Comparison of ENCODE assay signal across 19 mouse cellular contexts in the genomic region with DNA sequence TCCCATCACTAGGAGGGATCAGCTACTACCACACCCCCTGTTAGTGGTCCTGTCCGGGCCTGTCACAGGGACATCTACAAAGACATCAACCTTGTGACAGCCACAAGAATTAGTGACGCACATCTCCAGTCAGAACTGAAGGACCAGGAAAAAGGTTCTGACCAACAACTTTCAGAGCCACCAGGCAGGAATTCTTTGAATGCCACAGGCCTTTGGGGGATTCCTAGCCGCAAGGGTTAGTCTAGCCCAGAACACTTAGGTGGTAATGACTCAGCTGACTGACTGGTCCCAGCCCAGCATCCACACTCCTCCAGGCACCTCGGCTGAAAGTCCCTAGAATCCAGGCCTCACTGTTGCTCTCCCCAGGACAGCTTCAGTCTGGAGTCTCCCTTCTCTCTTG.
DNase-seq lines count a peak whose midpoint lies in the region; TF ChIP-seq lines count a peak whose summit lies in the region.
"Had no signal": no experiment of that assay in that cellular context is flagged by ENCODE, and none has a peak within 500 bp of the region (broad histone marks: within the 10 kb centered on the region; RNA-seq: fewer than 3 reads in every experiment).

No protein-coding gene starts in this region.

- no peak overlapping the region for H3K4me3 ChIP-seq in myocyte
- H3K4me3 ChIP-seq: embryonic facial prominence, embryonic 10.5 days; erythroblast, embryonic 14.5 days; forebrain, embryonic 12.5 days; intestine, embryonic 15.5 days had no signal

- no peak overlapping the region for H3ac ChIP-seq in myocyte (ENCODE audit: control insufficient read depth, insufficient read length)

- no peaks in the 10 kb centered on the region for H3K79me2 ChIP-seq in myocyte (ENCODE audit: control insufficient read depth, insufficient read depth)

- no peak for TF ChIP-seq POLR2A in myocyte (IDR thresholded peaks at IDR 0.05; ENCODE audit: insufficient read length, low read depth)

- intact Hi-C loops in gastrocnemius, postnatal 14 days (cut with DNase I; ENCODE audit: low total_unique reads), result no loop called here

- peak; percentile 1 for DNase-seq in gastrocnemius, postnatal 14 days
- DNase-seq in gastrocnemius, postnatal 25 days, result no peak
- DNase-seq in lung, postnatal 36 days, result peak; percentile 44
- DNase-seq in lung, postnatal 4 days, result no peak
- peak; percentile 76 for DNase-seq in NIH3T3 (ENCODE audit: low read depth)
- no peak for DNase-seq in left cerebral cortex, adult 11 months (ENCODE audit: low spot score)
- DNase-seq in cerebellum, postnatal 25 days, result no peak
- DNase-seq: adrenal gland, postnatal 14 days; cerebellum, adult 11-12 months; cerebellum, adult 9-10 months; gastrocnemius, postnatal 10 days; heart, postnatal 10 days; heart, postnatal 4 days had no signal

- H3K36me3 ChIP-seq in myocyte (ENCODE audit: control insufficient read depth, insufficient read depth), result no peaks in the 10 kb centered on the region
- H3K36me3 ChIP-seq: embryonic facial prominence, embryonic 10.5 days; forebrain, embryonic 12.5 days; intestine, embryonic 15.5 days had no signal

- H3K4me2 ChIP-seq in myocyte (ENCODE audit: low read depth), result peak overlapping the region; percentile 0
- H3K4me2 ChIP-seq: forebrain, embryonic 12.5 days; hindbrain, embryonic 14.5 days; intestine, embryonic 15.5 days had no signal

- no peaks in the 10 kb centered on the region for H3K27me3 ChIP-seq in myocyte (ENCODE audit: control insufficient read depth, insufficient read depth, insufficient read length)
- H3K27me3 ChIP-seq: forebrain, embryonic 12.5 days; intestine, embryonic 15.5 days had no signal

TF ChIP-seq in myocyte, 11 proteins besides CTCF, POLR2A, EP300 and RAD21:
- TF ChIP-seq MYOG (IDR thresholded peaks at IDR 0.05; ENCODE audit: control insufficient read depth in 1 of 3, insufficient read depth in 1 of 3, insufficient read length in 2 of 3, low read depth in 2 of 3), result no peak
- no peak for TF ChIP-seq POLR2AphosphoS2 (IDR thresholded peaks at IDR 0.05; ENCODE audit: insufficient read length, low read depth)
- no peak for TF ChIP-seq TCF12 (IDR thresholded peaks at IDR 0.05; ENCODE audit: insufficient read depth, poor library complexity, severe bottlenecking)
- TF ChIP-seq CEBPB (IDR thresholded peaks at IDR 0.05; ENCODE audit: insufficient read depth, poor library complexity, severe bottlenecking), result no peak
- no peak for TF ChIP-seq MYOD1 (IDR thresholded peaks at IDR 0.05; ENCODE audit: control insufficient read depth in 1 of 3, insufficient read length in 2 of 3, low read depth in 2 of 3)
- TF ChIP-seq SRF (IDR thresholded peaks at IDR 0.05; ENCODE audit: control insufficient read depth, insufficient read length, low read depth), result no peak
- TF ChIP-seq E2F4 (IDR thresholded peaks at IDR 0.05; ENCODE audit: insufficient read depth), result no peak
- TF ChIP-seq TCF3 (IDR thresholded peaks at IDR 0.05; ENCODE audit: insufficient read length, low read depth), result no peak
- TF ChIP-seq USF1 (IDR thresholded peaks at IDR 0.05; ENCODE audit: low read depth), result no peak
- TF ChIP-seq REST (IDR thresholded peaks at IDR 0.05; ENCODE audit: insufficient read depth, insufficient read length), result no peak
- TF ChIP-seq MAX (IDR thresholded peaks at IDR 0.05; ENCODE audit: low read depth), result no peak

Comparison
In these comparisons a context has a peak if more than half of its experiments do, and no peak if none do; other contexts are left out.
1. DNase-seq: peak in gastrocnemius, postnatal 14 days (single experiment), lung, postnatal 36 days (single experiment) and NIH3T3 (single experiment); none in gastrocnemius, postnatal 25 days (single experiment), lung, postnatal 4 days (0 of 2), left cerebral cortex, adult 11 months (single experiment) and cerebellum, postnatal 25 days (0 of 2).